Mouse (Mus musculus) limb, embryonic 13.5 days (tissue): ENCODE measurements at regions not wholly inside any gene's neighbourhood (a gene's known extent, or its start where the extent isn't known, plus 50 kb on each side); places are given as distances from the start of the nearest gene placed in this dataset.

Experiments
- ATAC-seq: fragments of 200-750 bp; cut with Nextera tagmentation; 2 replicates; pipeline ENCODE4 v1.8.0; 2017; ENCODE audit warnings: low read depth, moderate number of reproducible peaks, moderate TSS enrichment; ENCODE audit not compliant: low FRiP score
- H3K27ac ChIP-seq: fragments of 300-500 bp; sonication (generic); 2 replicates; pipeline ENCODE4 v1.5.1; 2015; ENCODE audit warnings: inconsistent platforms, mild to moderate bottlenecking, moderate library complexity
- H3K27me3 ChIP-seq: fragments of 300-500 bp; sonication (generic); 2 replicates; pipeline ENCODE4 v1.6.1; 2015; ENCODE audit warnings: mild to moderate bottlenecking, inconsistent platforms
- H3K36me3 ChIP-seq: fragments of 300-500 bp; sonication (generic); 2 replicates; pipeline ENCODE4 v1.6.1; 2015; ENCODE audit warnings: inconsistent platforms, mild to moderate bottlenecking, moderate library complexity
- H3K4me1 ChIP-seq: fragments of 300-500 bp; sonication (generic); 2 replicates; pipeline ENCODE4 v1.6.1; 2015; ENCODE audit warnings: inconsistent platforms
- H3K4me2 ChIP-seq: fragments of 300-500 bp; sonication (generic); replicated peaks from 2 replicates; pipeline ENCODE4 v1.6.1; 2015; ENCODE audit warnings: inconsistent platforms, mild to moderate bottlenecking, moderate library complexity
- H3K4me3 ChIP-seq: fragments of 300-500 bp; sonication (generic); 2 replicates; pipeline ENCODE4 v1.5.1; 2015; ENCODE audit warnings: moderate library complexity, mild to moderate bottlenecking, inconsistent platforms
- H3K9ac ChIP-seq: fragments of 300-500 bp; sonication (generic); 2 replicates; pipeline ENCODE4 v1.6.1; 2015; ENCODE audit warnings: mild to moderate bottlenecking, inconsistent platforms
- H3K9me3 ChIP-seq: fragments of 300-500 bp; sonication (generic); 2 replicates; pipeline ENCODE4 v1.6.1; 2016; ENCODE audit warnings: inconsistent platforms
- WGBS: fragments of 180-500 bp; shearing (Covaris S2); methylation state at CpG from one replicate; pipeline ENCODE4 v1.1.7; 2015; 5-methylcytosine and 5-hydroxymethylcytosine counted together

DNA sequence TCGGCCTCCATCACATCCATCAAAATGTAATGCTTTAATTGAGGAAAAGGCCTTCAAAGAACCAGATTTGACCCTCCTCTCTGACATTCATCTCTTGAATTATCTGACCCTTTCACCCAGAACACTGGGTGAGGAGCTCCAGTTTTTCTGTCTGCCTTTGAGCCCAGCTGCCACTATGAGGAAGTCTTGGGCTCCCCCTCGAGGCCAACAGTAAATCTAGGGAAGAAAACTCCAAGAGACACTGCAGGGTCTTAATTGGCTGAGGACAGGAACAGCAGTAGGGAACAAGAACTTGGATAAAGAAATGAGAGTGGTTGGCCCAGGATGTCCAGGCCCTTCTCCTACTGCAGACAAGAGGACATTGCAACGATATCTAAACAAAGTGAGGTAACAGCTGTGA is 514.3 kb upstream of the Castor2 start:
- no peak for ATAC-seq

DNA sequence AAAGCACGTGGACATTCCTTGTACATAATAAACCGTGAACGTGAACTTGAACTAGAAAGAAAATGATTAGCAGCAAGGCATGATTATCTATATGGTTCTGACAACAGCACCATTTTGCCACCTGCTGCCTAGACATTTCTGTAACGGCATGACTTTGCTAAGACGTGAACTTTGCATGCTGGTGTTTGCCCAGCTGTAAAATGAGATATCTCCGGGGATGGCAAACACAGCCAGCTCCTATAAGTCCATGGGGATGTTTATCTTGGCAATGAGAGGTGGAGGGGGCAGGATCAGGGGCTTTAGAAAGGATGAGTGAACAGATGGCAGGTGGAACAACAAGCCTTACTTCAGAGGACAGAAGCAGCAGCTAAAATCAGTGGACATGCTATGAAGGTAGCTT is 522.9 kb upstream of the Castor2 start:
- no peaks in the 10 kb centered on the region for H3K9me3 ChIP-seq
- H3K4me2 ChIP-seq: no peak overlapping the region
- no peaks in the 10 kb centered on the region for H3K27me3 ChIP-seq
- H3K27ac ChIP-seq: no peak overlapping the region
- H3K9ac ChIP-seq: no peak overlapping the region
- H3K36me3 ChIP-seq: no peaks in the 10 kb centered on the region
- H3K4me3 ChIP-seq: no peak overlapping the region
- 69% methylated on average over 6 of the region's 6 CpGs for WGBS
- ATAC-seq: no peak
- no peaks in the 10 kb centered on the region for H3K4me1 ChIP-seq

More for the DNA sequence above, 514.3 kb upstream of the Castor2 start:
- no peaks in the 10 kb centered on the region for H3K9me3 ChIP-seq
- H3K9ac ChIP-seq: no peak overlapping the region
- H3K4me3 ChIP-seq: no peak overlapping the region
- H3K27ac ChIP-seq: no peak overlapping the region
- H3K4me1 ChIP-seq: no peaks in the 10 kb centered on the region
- H3K4me2 ChIP-seq: no peak overlapping the region
- H3K27me3 ChIP-seq: no peaks in the 10 kb centered on the region
- no peaks in the 10 kb centered on the region for H3K36me3 ChIP-seq
- WGBS: 26% methylated on average over 3 of the region's 3 CpGs

DNA sequence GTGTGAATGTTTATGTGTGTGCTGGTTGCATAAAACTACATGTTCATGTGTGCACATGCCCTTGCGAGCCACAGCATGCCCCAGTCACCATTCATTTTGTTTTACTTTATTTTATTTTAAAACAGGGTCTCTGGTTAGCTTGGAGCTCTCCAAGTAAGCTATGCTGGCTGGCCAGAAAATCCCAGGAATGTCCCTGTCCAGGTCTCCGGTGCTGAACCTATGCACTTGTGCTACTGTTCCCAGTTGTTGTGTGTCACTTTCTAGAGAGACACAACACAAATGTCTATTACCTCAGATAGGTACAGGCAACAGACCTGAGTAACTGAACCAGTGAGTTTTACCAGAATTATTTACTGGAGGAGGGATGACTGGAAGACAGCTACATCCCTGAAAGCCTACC is 530.4 kb upstream of the Castor2 start:
- H3K4me1 ChIP-seq: no peaks in the 10 kb centered on the region
- 85% methylated on average over 2 of the region's 2 CpGs for WGBS

DNA sequence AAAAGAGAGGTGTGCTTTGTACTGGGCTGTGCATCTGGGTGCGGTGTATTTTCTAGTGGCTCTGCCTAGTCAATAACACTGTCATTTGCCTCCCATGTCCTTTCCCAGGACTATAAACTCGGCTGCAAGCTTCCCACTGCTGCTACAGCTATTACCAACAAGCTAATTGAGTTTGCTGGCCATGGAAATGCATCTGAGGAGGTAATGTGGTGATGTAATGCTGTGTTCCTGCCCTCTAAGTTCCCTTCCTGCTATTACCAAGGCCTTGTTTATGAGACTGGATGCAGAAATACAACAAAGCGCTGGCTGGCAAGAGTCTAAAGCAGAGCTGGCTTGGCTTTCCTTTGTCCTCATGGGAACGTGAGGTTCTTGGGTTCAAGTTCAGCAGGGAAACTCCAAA is 533.0 kb upstream of the Castor2 start:
- Histone ChIP-seq H3K4me2 (no peak overlapping the region), H3K4me1 (no peaks in the 10 kb centered on the region), H3K4me3 (no peak overlapping the region), H3K27me3 (no peaks in the 10 kb centered on the region), H3K9me3 (no peaks in the 10 kb centered on the region), H3K27ac (no peak overlapping the region), H3K36me3 (no peaks in the 10 kb centered on the region), H3K9ac (no peak overlapping the region)
- no peak for ATAC-seq
- WGBS: 59% methylated on average over 4 of the region's 4 CpGs

More for the DNA sequence above, 530.4 kb upstream of the Castor2 start:
- no peak overlapping the region for H3K27ac ChIP-seq
- H3K4me2 ChIP-seq: no peak overlapping the region
- no peak overlapping the region for H3K9ac ChIP-seq
- no peak for ATAC-seq
- no peaks in the 10 kb centered on the region for H3K27me3 ChIP-seq
- H3K4me3 ChIP-seq: no peak overlapping the region
- no peaks in the 10 kb centered on the region for H3K36me3 ChIP-seq
- no peaks in the 10 kb centered on the region for H3K9me3 ChIP-seq

DNA sequence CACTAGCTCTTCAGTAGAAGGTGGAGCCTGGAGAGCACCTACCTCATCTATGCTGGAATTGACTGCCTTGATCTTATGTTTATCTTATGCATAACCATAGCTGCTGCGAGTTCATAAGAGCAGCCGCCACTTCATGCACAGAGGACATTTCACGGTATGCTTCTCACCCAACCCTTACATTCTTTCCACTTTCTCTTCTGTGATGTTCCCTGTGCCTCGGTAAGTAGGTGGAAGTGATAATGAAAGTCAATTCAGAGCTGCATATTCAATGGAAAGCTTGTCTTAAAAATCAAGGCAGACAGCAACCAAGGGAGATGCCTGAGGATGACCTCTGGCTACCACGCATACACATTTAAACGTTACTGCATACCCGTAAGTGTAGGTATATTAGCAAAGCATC is 548.9 kb upstream of the Castor2 start:
- no peaks in the 10 kb centered on the region for H3K36me3 ChIP-seq
- H3K9me3 ChIP-seq: no peaks in the 10 kb centered on the region
- no peaks in the 10 kb centered on the region for H3K27me3 ChIP-seq
- no peak overlapping the region for H3K9ac ChIP-seq
- 90% methylated on average over 7 of the region's 7 CpGs for WGBS
- no peaks in the 10 kb centered on the region for H3K4me1 ChIP-seq
- no peak for ATAC-seq
- H3K27ac ChIP-seq: no peak overlapping the region
- no peak overlapping the region for H3K4me2 ChIP-seq
- H3K4me3 ChIP-seq: no peak overlapping the region

DNA sequence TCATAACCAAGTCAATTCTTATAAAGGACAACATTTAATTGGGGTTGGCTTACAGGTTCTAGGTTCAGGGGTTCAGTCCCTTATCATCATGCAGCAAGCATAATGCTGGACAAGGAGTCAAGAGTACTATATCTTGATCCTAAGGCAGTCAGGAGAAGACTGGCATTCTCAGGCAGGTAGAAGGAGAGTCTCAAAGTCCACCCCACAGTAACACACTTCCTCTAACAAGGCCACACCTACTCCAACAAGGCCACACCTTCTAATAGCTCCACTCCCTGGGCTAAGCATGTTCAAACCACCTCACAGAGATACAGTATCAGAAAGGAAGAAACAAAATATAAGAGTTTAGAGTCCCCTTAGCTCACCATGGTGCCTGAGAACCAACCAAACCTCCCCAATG is 557.3 kb upstream of the Castor2 start:
- ATAC-seq: no peak
- Histone ChIP-seq H3K4me2 (no peak overlapping the region), H3K4me1 (no peaks in the 10 kb centered on the region), H3K4me3 (no peak overlapping the region), H3K27me3 (no peaks in the 10 kb centered on the region), H3K9me3 (no peaks in the 10 kb centered on the region; the same call in none of the 2 replicates), H3K9ac (no peak overlapping the region), H3K27ac (no peak overlapping the region), H3K36me3 (no peaks in the 10 kb centered on the region)

DNA sequence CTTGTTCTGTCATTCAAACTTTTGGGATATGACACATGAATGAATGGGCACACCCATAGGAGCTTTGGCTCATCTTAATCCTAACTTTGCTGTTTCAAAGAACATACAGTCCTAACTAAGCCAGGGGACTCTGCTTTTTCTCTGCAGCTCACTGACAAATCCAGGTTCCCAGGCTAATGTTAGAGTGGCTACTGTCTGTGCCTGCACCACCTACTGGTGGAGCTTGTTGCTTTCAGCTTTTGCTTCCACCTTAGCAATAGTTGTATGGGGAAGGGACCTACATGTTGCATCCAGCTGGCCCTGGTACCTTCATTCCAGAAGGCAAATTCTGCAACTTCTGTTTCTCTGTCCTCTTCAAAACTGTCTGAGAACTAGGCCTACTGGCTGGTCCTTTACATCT is 566.8 kb upstream of the Castor2 start:
- H3K9ac ChIP-seq: no peak overlapping the region
- H3K4me3 ChIP-seq: no peak overlapping the region
- no peaks in the 10 kb centered on the region for H3K4me1 ChIP-seq
- H3K27ac ChIP-seq: no peak overlapping the region
- no peaks in the 10 kb centered on the region for H3K36me3 ChIP-seq
- ATAC-seq: no peak
- peaks cover under 1% of the 10 kb centered on the region for H3K27me3 ChIP-seq
- no peaks in the 10 kb centered on the region for H3K9me3 ChIP-seq
- no peak overlapping the region for H3K4me2 ChIP-seq

DNA sequence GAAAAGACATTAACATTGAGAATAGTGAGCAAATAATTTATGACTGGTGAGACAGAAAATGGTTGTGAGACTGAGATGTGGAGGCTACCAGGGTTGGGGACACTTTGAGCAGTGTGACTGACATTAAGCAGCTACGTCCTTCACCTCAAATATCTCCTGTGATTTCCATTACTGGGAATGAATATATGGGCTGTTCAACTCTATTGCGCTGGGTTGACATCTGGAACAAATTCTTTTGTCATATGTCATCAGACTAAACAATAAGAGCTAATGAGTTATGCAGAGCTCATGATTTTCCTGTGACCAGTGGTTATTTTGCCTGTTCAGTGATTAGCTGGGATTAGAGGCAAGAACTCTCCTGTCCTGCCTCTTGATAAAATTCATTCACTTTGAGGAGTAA is 593.9 kb upstream of the Castor2 start:
- Histone ChIP-seq H3K4me1 (peaks cover 15% of the 10 kb centered on the region; the same call in 1 of the 2 replicates), H3K27me3 (no peaks in the 10 kb centered on the region), H3K4me2 (no peak overlapping the region), H3K9ac (no peak overlapping the region), H3K9me3 (no peaks in the 10 kb centered on the region), H3K36me3 (no peaks in the 10 kb centered on the region), H3K4me3 (no peak overlapping the region), H3K27ac (no peak overlapping the region)
- ATAC-seq: no peak
- 31% methylated on average over 2 of the region's 2 CpGs for WGBS

DNA sequence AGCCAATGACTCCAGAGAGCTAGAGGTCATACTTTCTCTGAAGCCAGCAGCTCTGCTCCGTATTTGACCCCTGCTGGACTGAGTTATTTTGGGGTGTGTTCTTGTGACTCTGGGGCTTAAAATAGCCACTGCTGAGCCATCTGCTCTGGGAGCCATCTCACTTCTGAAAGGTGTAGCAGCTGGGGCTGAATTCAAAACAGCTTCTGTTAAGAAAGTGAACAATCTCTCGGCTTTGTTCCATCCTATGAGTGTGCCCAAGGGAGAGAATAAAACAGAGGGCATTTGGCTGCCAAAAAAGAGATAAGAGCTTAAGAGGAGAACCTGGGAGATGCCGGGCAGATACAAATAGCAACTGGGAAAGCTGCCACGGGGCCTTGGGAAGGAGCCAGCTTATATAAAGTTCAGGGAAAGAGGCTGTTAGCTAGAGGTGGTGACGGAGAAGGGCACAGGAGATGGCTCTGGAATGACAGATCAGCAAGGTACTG is 611.7 kb upstream of the Castor2 start:
- Histone ChIP-seq H3K4me2 (no peak overlapping the region), H3K9ac (no peak overlapping the region), H3K9me3 (no peaks in the 10 kb centered on the region), H3K4me1 (peaks cover 13% of the 10 kb centered on the region), H3K27me3 (no peaks in the 10 kb centered on the region), H3K4me3 (no peak overlapping the region), H3K36me3 (no peaks in the 10 kb centered on the region), H3K27ac (no peak overlapping the region)
- ATAC-seq: no peak
- 36% methylated on average over 5 of the region's 5 CpGs for WGBS

DNA sequence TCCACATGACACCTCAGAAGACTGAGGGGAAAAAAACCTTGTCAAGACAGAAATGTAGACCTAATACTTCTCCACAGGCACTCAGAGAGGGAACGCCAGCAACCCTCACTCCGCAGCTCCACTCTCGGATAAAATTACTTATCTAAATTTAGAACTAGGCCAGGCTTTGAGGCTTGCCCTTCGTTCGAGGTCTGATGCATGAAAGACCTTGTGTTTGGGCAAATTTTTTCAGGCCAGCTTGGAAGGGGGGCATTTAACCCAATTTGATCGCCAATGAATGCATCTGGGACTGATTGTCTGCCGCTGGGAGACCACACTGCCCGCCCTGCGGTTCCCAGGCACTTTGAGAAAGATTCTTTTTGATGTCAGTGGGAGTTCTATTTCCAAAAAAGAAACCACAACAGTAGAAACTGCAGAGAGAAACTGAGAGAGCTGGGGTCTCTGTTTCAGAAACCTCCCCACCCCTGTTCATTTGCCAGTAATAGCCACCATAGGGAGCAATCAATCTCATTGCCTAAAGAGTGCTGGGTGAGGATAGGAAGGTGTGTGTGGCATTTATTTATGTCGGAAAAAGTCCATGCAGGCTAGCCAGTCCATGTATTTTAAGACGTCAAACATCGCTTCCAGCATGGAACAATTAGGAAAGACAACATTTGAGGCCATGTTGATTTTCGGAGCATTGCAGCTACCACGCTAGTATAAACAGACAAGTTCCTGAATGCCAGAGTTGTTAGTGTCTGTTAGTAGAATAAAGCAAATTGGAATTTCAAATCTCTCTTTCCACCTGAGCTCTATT is 617.0 kb upstream of the Castor2 start:
- WGBS: 25% methylated on average over 14 of the region's 14 CpGs
- Histone ChIP-seq H3K4me1 (peaks cover 14% of the 10 kb centered on the region), H3K27ac (peak overlapping the region; percentile 10; the same call in 1 of the 2 replicates), H3K9me3 (no peaks in the 10 kb centered on the region), H3K36me3 (no peaks in the 10 kb centered on the region), H3K9ac (no peak overlapping the region), H3K27me3 (no peaks in the 10 kb centered on the region), H3K4me3 (no peak overlapping the region), H3K4me2 (peak overlapping the region; percentile 38)
- ATAC-seq: no peak

DNA sequence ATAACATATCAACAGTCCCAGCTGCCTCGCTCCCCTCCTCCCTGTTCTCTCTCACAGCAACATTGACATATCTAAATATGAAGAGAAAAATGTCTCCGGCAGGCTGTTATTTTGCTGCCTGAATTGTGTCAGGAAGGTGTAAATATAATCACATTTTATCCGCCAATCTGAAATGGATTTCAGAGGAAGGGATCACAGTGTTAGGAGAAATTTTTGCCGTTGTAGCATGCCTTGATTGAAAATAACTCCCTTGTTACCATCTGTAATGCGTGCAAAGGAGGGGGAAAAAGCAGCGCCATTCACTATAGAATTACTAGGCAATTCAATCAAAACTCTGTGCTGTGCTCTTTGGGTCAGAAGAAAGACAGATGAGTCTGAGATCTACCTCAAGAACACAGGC is 620.3 kb upstream of the Castor2 start:
- no peak overlapping the region for H3K4me2 ChIP-seq
- no peak overlapping the region for H3K27ac ChIP-seq
- no peaks in the 10 kb centered on the region for H3K27me3 ChIP-seq
- 0 out of 2 replicates have a peak, but pooled peaks cover 4% of the 10 kb centered on the region for H3K9me3 ChIP-seq
- no peak for ATAC-seq
- no peak overlapping the region for H3K4me3 ChIP-seq
- no peaks in the 10 kb centered on the region for H3K36me3 ChIP-seq
- WGBS: 86% methylated on average over 6 of the region's 6 CpGs
- H3K9ac ChIP-seq: no peak overlapping the region
- peaks cover 14% of the 10 kb centered on the region for H3K4me1 ChIP-seq

DNA sequence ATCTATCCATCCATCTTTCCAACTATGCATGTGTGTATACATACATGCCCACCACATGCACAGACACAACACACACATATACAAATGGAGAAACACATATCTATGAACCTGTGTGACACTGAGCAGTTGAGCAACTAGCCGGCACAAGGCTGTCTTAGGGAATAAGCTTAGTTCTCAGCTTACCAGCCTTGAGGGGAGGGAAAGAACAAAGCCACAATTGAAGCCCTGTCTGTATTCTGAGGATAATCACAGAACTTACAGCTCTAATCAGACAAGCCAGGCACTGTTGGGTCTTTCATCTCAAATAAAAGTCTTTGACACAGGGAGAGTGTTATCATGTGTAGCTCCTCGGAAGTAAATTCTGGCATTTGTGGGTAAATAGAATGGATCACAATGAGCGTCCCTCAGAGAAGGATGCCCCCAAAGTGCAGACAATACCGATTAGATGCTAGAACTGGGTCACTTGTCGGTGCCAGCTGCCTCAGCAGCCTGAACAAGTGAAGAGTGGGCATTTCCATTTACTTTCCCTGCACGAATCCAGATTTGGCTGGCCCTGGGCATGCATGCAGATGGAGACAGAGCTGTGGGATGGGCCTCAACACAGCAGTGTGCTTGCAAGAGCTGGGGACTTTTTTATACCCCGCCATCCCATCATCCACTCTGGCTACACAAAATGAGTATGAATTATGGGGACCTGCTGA is 646.0 kb upstream of the Castor2 start:
- no peak for ATAC-seq
- H3K27ac ChIP-seq: no peak overlapping the region
- no peaks in the 10 kb centered on the region for H3K9me3 ChIP-seq
- H3K9ac ChIP-seq: no peak overlapping the region
- H3K36me3 ChIP-seq: no peaks in the 10 kb centered on the region
- no peak overlapping the region for H3K4me2 ChIP-seq
- no peaks in the 10 kb centered on the region for H3K27me3 ChIP-seq
- 83% methylated on average over 7 of the region's 7 CpGs for WGBS
- H3K4me3 ChIP-seq: no peak overlapping the region
- H3K4me1 ChIP-seq: no peaks in the 10 kb centered on the region
